In the genomic region with DNA sequence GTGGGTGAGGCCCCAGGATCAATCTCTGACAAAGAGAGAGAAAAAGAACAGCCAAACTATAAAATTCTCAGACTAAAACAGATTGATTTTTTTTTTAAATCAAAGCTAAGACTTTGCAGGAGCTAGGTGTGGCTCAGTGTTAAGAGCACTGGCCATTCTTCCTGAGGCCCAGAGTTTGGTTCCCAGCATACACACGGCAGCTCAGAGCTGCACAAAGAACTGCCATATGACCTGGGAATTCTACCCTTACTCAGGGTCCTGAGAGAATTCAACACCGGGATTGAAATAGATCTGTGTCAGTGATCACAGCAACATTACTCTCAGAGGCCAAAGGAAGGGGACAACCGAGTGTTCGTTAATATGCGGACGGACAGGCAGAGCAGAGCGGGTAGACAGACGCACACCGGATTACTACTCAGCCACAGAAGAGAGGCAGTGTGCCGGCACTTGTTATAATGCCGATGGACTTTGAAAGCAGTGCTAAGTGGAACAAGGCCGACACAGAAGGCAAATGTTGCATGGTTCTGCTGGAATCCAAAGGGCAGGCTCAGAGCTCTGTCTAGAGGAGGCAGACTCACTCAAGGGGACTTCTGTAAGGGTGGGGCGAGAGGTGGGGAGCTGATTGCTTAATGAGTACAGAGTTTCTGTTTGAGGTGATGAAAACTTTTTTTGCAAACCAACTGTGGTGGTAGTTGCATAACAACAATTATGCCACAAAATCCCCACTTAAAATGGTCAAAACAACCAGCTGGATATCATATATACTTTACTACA, we compare ENCODE assay signal across 13 mouse cellular contexts. TPM values are rescaled to one million over a fixed set of nuclear protein-coding genes. Genes with fewer than 3 reads are reported as not detected.
DNase-seq lines count a peak whose midpoint lies in the region; ATAC-seq lines count a peak whose summit lies in the region.
"Had no signal": no experiment of that assay in that cellular context is flagged by ENCODE, and none has a peak within 500 bp of the region (broad histone marks: within the 10 kb centered on the region; RNA-seq: fewer than 3 reads in every experiment).

No protein-coding gene starts in this region.

- peak; percentile 55 to 72 for DNase-seq in lung, adult 18-20 months
- no peak for DNase-seq in lung, postnatal 14 days
- peak; percentile 82 for DNase-seq in yolk sac, embryonic 10.5 days (ENCODE audit: low spot score)
- no peak for DNase-seq in gastrocnemius, postnatal 25 days
- DNase-seq in layer of hippocampus, adult 11-12 months (ENCODE audit: low spot score) = no peak
- DNase-seq: cerebellum, adult 9-10 months; thymus, adult 2 months had no signal

- peaks cover 10% of the 10 kb centered on the region; the same call in 1 of the 2 replicates for H3K4me1 ChIP-seq in kidney, embryonic 15.5 days
- H3K4me1 ChIP-seq in liver, embryonic 15.5 days (replicated peaks) = peaks cover 25% of the 10 kb centered on the region
- no peaks in the 10 kb centered on the region for H3K4me1 ChIP-seq in heart, embryonic 11.5 days (ENCODE audit: control insufficient read depth, insufficient read depth, low read length)

- H3K4me2 ChIP-seq in kidney, embryonic 15.5 days = no peak overlapping the region
- 0 out of 2 replicates have a peak overlapping the region, but pooled peaks have one; percentile 7 for H3K4me2 ChIP-seq in liver, embryonic 15.5 days
- no peak overlapping the region for H3K4me2 ChIP-seq in heart, embryonic 11.5 days
- H3K4me2 ChIP-seq: midbrain, embryonic 12.5 days had no signal

- no peaks in the 10 kb centered on the region for H3K36me3 ChIP-seq in kidney, embryonic 15.5 days
- H3K36me3 ChIP-seq in liver, embryonic 15.5 days (replicated peaks) = no peaks in the 10 kb centered on the region
- H3K36me3 ChIP-seq in heart, embryonic 11.5 days (ENCODE audit: control insufficient read depth, insufficient read depth, low read length) = no peaks in the 10 kb centered on the region
- H3K36me3 ChIP-seq: heart, embryonic 10.5 days; midbrain, embryonic 12.5 days had no signal

- H3K9ac ChIP-seq in kidney, embryonic 15.5 days = no peak overlapping the region
- H3K9ac ChIP-seq in liver, embryonic 15.5 days = no peak overlapping the region
- H3K9ac ChIP-seq in heart, embryonic 11.5 days (ENCODE audit: low read depth, low read length) = no peak overlapping the region
- H3K9ac ChIP-seq: midbrain, embryonic 12.5 days had no signal

- no peak overlapping the region for H3K4me3 ChIP-seq in kidney, embryonic 15.5 days (replicated peaks)
- no peak overlapping the region for H3K4me3 ChIP-seq in liver, embryonic 15.5 days (replicated peaks)
- H3K4me3 ChIP-seq in heart, embryonic 11.5 days (ENCODE audit: low read depth, low read length) = no peak overlapping the region
- H3K4me3 ChIP-seq: heart, embryonic 10.5 days; midbrain, embryonic 12.5 days had no signal

- 59% methylated on average over 13 of the region's 13 CpGs for WGBS in kidney, embryonic 15.5 days
- 72% methylated on average over 13 of the region's 13 CpGs for WGBS in liver, embryonic 15.5 days (ENCODE audit: insufficient replicate concordance)
- WGBS in heart, embryonic 11.5 days (ENCODE audit: insufficient replicate concordance) = 84% methylated on average over 13 of the region's 13 CpGs

- peak overlapping the region; percentile 7; the same call in 1 of the 2 replicates for H3K27ac ChIP-seq in kidney, embryonic 15.5 days
- H3K27ac ChIP-seq in liver, embryonic 15.5 days (replicated peaks) = peak overlapping the region; percentile 76
- no peak overlapping the region for H3K27ac ChIP-seq in heart, embryonic 11.5 days (ENCODE audit: low read depth, low read length)
- H3K27ac ChIP-seq: heart, embryonic 10.5 days; midbrain, embryonic 12.5 days had no signal

- no peaks in the 10 kb centered on the region for H3K9me3 ChIP-seq in kidney, embryonic 15.5 days (replicated peaks)
- no peaks in the 10 kb centered on the region for H3K9me3 ChIP-seq in liver, embryonic 15.5 days (replicated peaks)
- H3K9me3 ChIP-seq in heart, embryonic 11.5 days (replicated peaks; ENCODE audit: control insufficient read depth, low read length) = no peaks in the 10 kb centered on the region
- H3K9me3 ChIP-seq: heart, embryonic 10.5 days; midbrain, embryonic 12.5 days had no signal

- no peaks in the 10 kb centered on the region for H3K27me3 ChIP-seq in kidney, embryonic 15.5 days
- no peaks in the 10 kb centered on the region for H3K27me3 ChIP-seq in liver, embryonic 15.5 days
- no peaks in the 10 kb centered on the region for H3K27me3 ChIP-seq in heart, embryonic 11.5 days (ENCODE audit: control insufficient read depth, insufficient read depth, low read length)
- H3K27me3 ChIP-seq: midbrain, embryonic 12.5 days had no signal

- 0 out of 2 replicates have a peak, but pooled peaks have one; percentile 43 for ATAC-seq in kidney, embryonic 15.5 days (replicated peaks; ENCODE audit: low FRiP score)
- ATAC-seq in liver, embryonic 15.5 days (ENCODE audit: insufficient read depth) = peak; percentile 74
- ATAC-seq in heart, embryonic 11.5 days (replicated peaks; ENCODE audit: insufficient number of reproducible peaks, low FRiP score, low TSS enrichment) = no peak

RNA-seq across cellular contexts. Expression of gene Slc26a8, which starts 7.5 kb away (rescaled TPM):
- polyA plus RNA-seq in kidney, embryonic 15.5 days (2015; fragmentation: Nextera tagmentation; extraction: Ambion mirVana) = 0.75 and 0.85 TPM in 2 replicates
- polyA plus RNA-seq in liver, embryonic 15.5 days (2015; fragmentation: Nextera tagmentation; extraction: Ambion mirVana) = 0.07 and 0.17 TPM in 2 replicates
- under 1 TPM in 1 of 2 experiments, not detected in 1; 0.27 TPM for total RNA-seq in gastrocnemius, postnatal 25 days (2021)
- polyA plus RNA-seq in heart, embryonic 11.5 days (2014; fragmentation: Nextera tagmentation; extraction: Ambion mirVana) = 0.14 and 0.84 TPM in 2 replicates
- total RNA-seq: hematopoietic stem cell, adult 5-6 weeks had no signal

RNA-seq across cellular contexts. Expression of gene Mapk14, which starts 8.6 kb away (rescaled TPM):
- polyA plus RNA-seq in kidney, embryonic 15.5 days (2015; fragmentation: Nextera tagmentation; extraction: Ambion mirVana) = 43.6 and 47.3 TPM in 2 replicates
- 29.0 and 33.4 TPM in 2 replicates for polyA plus RNA-seq in liver, embryonic 15.5 days (2015; fragmentation: Nextera tagmentation; extraction: Ambion mirVana)
- total RNA-seq in gastrocnemius, postnatal 25 days (2021) = 10 to 100 TPM; 68.0 to 81.3 TPM
- 37.1 and 37.4 TPM in 2 replicates for polyA plus RNA-seq in heart, embryonic 11.5 days (2014; fragmentation: Nextera tagmentation; extraction: Ambion mirVana)

RNA-seq across cellular contexts. Expression of gene AC170998.1, which starts 43.4 kb away (rescaled TPM):
- polyA plus RNA-seq in kidney, embryonic 15.5 days (2015; fragmentation: Nextera tagmentation; extraction: Ambion mirVana) = 3.1 and 4.0 TPM in 2 replicates
- 1.0 and 1.1 TPM in 2 replicates for polyA plus RNA-seq in liver, embryonic 15.5 days (2015; fragmentation: Nextera tagmentation; extraction: Ambion mirVana)
- total RNA-seq in gastrocnemius, postnatal 25 days (2021) = under 1 TPM in 1 of 2 experiments, not detected in 1; 0.94 TPM
- polyA plus RNA-seq in heart, embryonic 11.5 days (2014; fragmentation: Nextera tagmentation; extraction: Ambion mirVana) = 1.8 and 2.3 TPM in 2 replicates

RNA-seq across cellular contexts. Expression of gene Srpk1, which starts 60.0 kb away (rescaled TPM):
- polyA plus RNA-seq in kidney, embryonic 15.5 days (2015; fragmentation: Nextera tagmentation; extraction: Ambion mirVana) = 96.3 and 100 TPM in 2 replicates
- polyA plus RNA-seq in liver, embryonic 15.5 days (2015; fragmentation: Nextera tagmentation; extraction: Ambion mirVana) = 24.7 and 30.2 TPM in 2 replicates
- 10 to 100 TPM; 25.0 to 31.4 TPM for total RNA-seq in gastrocnemius, postnatal 25 days (2021)
- polyA plus RNA-seq in heart, embryonic 11.5 days (2014; fragmentation: Nextera tagmentation; extraction: Ambion mirVana) = 58.1 and 79.5 TPM in 2 replicates

Comparison
In these comparisons a context has a peak if more than half of its experiments do, and no peak if none do; other contexts are left out.
1. DNase-seq: peak in lung, adult 18-20 months (2 of 2) and yolk sac, embryonic 10.5 days (single experiment); none in lung, postnatal 14 days (single experiment), gastrocnemius, postnatal 25 days (single experiment) and layer of hippocampus, adult 11-12 months (single experiment).